Mouse (Mus musculus): ENCODE data around the gene Wdr13.

- TF ChIP-seq CTCF (conservative IDR thresholded peaks at IDR 0.05; ENCODE audit: low read length) (no peak), POU5F1 (IDR thresholded peaks at IDR 0.05; ENCODE audit: borderline replicate concordance, low read length) (no peak)
Observed at GRCm38 (mm10) chrX:8096787-8097242, 35.9 kb downstream of the Wdr13 start.
